ENCODE assay signal across 8 mouse cellular contexts in the genomic region with DNA sequence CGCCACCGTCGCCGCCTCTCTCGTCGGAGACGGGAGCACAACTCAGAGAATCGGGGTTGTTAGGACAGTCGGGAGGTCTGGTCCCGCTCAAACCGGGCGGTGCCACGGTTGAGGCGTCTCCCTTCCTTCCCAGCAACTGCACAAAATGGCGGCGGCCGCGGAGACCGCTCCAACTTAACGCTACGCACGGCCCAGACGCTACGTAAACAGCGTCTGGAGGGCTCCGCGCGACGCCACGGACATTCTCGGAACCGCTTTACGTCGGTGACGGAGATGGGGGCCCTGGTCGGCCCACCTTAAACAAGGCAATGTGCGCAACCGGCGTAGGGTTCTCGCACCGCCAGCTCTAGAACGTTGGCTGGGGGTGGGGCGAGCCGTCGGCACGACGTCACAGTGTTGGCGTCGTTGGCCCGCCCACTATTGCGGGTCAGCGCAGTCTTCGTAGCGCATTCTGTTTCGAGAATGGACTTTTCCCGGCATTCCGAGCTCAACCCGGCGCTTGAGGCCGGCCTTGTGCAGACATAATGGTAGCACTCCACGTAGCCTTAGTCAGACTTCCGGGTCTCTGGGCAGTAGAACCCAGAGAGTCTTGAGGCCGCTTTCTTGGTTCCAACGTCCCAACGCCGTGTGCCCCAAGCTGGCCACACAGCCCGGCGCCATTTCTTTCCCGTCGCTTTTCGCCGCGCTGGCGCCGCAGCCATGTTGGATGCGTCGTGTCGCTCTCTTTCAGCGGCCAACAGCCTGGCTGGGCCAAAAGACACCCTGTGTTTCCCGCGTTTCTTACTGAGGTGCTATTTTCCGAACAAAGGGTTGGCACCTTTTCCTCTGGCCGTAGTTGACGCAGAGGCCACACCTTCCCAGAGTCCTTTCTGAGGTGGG. TPM values are rescaled to one million over a fixed set of nuclear protein-coding genes. Genes with fewer than 3 reads are reported as not detected.
DNase-seq lines count a peak whose midpoint lies in the region; ATAC-seq lines count a peak whose summit lies in the region.

Gene Ddx17, minus strand, starts transcription at position 332 of the 879 bp plus-strand sequence.

- H3K4me1 ChIP-seq in brown adipose tissue, adult 24 weeks (ENCODE audit: control insufficient read depth, insufficient read depth, insufficient read length, low read length): no peaks in the 10 kb centered on the region
- H3K4me1 ChIP-seq in heart, embryonic 14.5 days (ENCODE audit: control insufficient read depth in 2 of 2, insufficient read depth in 2 of 2, low read length in 2 of 2): peaks cover 7 to 18% of the 10 kb centered on the region in 2 experiments
- peaks cover 32% of the 10 kb centered on the region for H3K4me1 ChIP-seq in liver, embryonic 13.5 days (replicated peaks)
- peaks cover 19% of the 10 kb centered on the region for H3K4me1 ChIP-seq in stomach, embryonic 16.5 days (ENCODE audit: control insufficient read depth, insufficient read depth, low read length)

- peak within 1 kb of the TSS; percentile 79 for H3K4me2 ChIP-seq in heart, embryonic 14.5 days (ENCODE audit: low read length)
- peak within 1 kb of the TSS; percentile 90 for H3K4me2 ChIP-seq in liver, embryonic 13.5 days
- peak within 1 kb of the TSS; percentile 77 for H3K4me2 ChIP-seq in stomach, embryonic 16.5 days (ENCODE audit: low read depth, low read length)

- H3K9me3 ChIP-seq in heart, embryonic 14.5 days (ENCODE audit: control insufficient read depth, low read length): no peaks in the 10 kb centered on the region
- H3K9me3 ChIP-seq in liver, embryonic 13.5 days (replicated peaks): no peaks in the 10 kb centered on the region
- no peaks in the 10 kb centered on the region for H3K9me3 ChIP-seq in stomach, embryonic 16.5 days (replicated peaks; ENCODE audit: control insufficient read depth, low read length)

- H3K4me3 ChIP-seq in brown adipose tissue, adult 24 weeks (ENCODE audit: insufficient read depth, low read depth, low read length): peak within 1 kb of the TSS; percentile 77
- peak within 1 kb of the TSS; percentile 97 for H3K4me3 ChIP-seq in heart, embryonic 14.5 days (ENCODE audit: control insufficient read depth in 1 of 2, insufficient read depth in 1 of 2, low read depth in 1 of 2, low read length in 2 of 2)
- H3K4me3 ChIP-seq in liver, embryonic 13.5 days (replicated peaks): peak within 1 kb of the TSS; percentile 90
- peak within 1 kb of the TSS; percentile 94 for H3K4me3 ChIP-seq in stomach, embryonic 16.5 days (replicated peaks; ENCODE audit: low read length)

- peaks cover 28% of the 10 kb centered on the region for H3K36me3 ChIP-seq in heart, embryonic 14.5 days (ENCODE audit: control insufficient read depth, insufficient read depth, low read length)
- H3K36me3 ChIP-seq in liver, embryonic 13.5 days: peaks cover 28% of the 10 kb centered on the region
- H3K36me3 ChIP-seq in stomach, embryonic 16.5 days (ENCODE audit: control insufficient read depth, insufficient read depth, low read length): peaks cover 14% of the 10 kb centered on the region; the same call in 1 of the 2 replicates

- ATAC-seq in heart, embryonic 14.5 days (ENCODE audit: insufficient number of reproducible peaks, insufficient read depth, low FRiP score, low read depth): peak; percentile 96
- ATAC-seq in liver, embryonic 13.5 days (ENCODE audit: low read depth): peak; percentile 90
- peak; percentile 98 for ATAC-seq in stomach, embryonic 16.5 days (ENCODE audit: insufficient read depth, low FRiP score)

- no peaks in the 10 kb centered on the region for H3K27me3 ChIP-seq in heart, embryonic 14.5 days (ENCODE audit: control insufficient read depth, insufficient read depth, low read length)
- H3K27me3 ChIP-seq in liver, embryonic 13.5 days: peaks cover 17% of the 10 kb centered on the region
- H3K27me3 ChIP-seq in stomach, embryonic 16.5 days (ENCODE audit: control insufficient read depth, insufficient read depth, low read length): no peaks in the 10 kb centered on the region; the same call in 1 of the 2 replicates

- DNase-seq in CD4-positive, CD25-positive, alpha-beta regulatory T cell, adult 2 months (ENCODE audit: low read depth, low spot score): peak; percentile 99
- peak; percentile 94 for DNase-seq in fibroblast of lung, adult 2 months (ENCODE audit: low read depth)
- peak; percentile 98 for DNase-seq in kidney, postnatal 14 days
- DNase-seq in liver, embryonic 13.5 days: peak; percentile 95
- peak; percentile 100 for DNase-seq in neural tube, embryonic 10.5 days (ENCODE audit: extremely low spot score, low spot score)

- H3K27ac ChIP-seq in brown adipose tissue, adult 24 weeks (replicated peaks; ENCODE audit: low read depth, low read length): peak within 1 kb of the TSS; percentile 97
- H3K27ac ChIP-seq in heart, embryonic 14.5 days (replicated peaks in 1 of 2; ENCODE audit: control insufficient read depth in 1 of 2, insufficient read depth in 1 of 2, low read depth in 2 of 2, low read length in 2 of 2): peak within 1 kb of the TSS; percentile 98 to 99
- H3K27ac ChIP-seq in liver, embryonic 13.5 days: peak within 1 kb of the TSS; percentile 92
- peak within 1 kb of the TSS; percentile 98 for H3K27ac ChIP-seq in stomach, embryonic 16.5 days (ENCODE audit: low read length)

- WGBS in heart, embryonic 14.5 days: 2% methylated on average over 83 of the region's 84 CpGs
- WGBS in liver, embryonic 13.5 days (ENCODE audit: insufficient replicate concordance): 2% methylated on average over 84 of the region's 84 CpGs
- 2% methylated on average over 84 of the region's 84 CpGs for WGBS in stomach, embryonic 16.5 days

- H3K9ac ChIP-seq in heart, embryonic 14.5 days (ENCODE audit: low read length): peak within 1 kb of the TSS; percentile 99
- H3K9ac ChIP-seq in liver, embryonic 13.5 days: peak within 1 kb of the TSS; percentile 89
- H3K9ac ChIP-seq in stomach, embryonic 16.5 days (ENCODE audit: low read length): peak within 1 kb of the TSS; percentile 100

RNA-seq across cellular contexts. Expression of gene Ddx17, which starts in this region (rescaled TPM):
- polyA plus RNA-seq in brown adipose tissue, adult 24 weeks (2012; ENCODE audit: insufficient read depth, insufficient read length, missing spikeins): 49.6 and 73.8 TPM in 2 replicates
- polyA plus RNA-seq in heart, embryonic 14.5 days (2014; fragmentation: Nextera tagmentation; extraction: Ambion mirVana): 49.1 and 57.6 TPM in 2 replicates
- 12.1 and 12.6 TPM in 2 replicates for polyA plus RNA-seq in liver, embryonic 13.5 days (2015; fragmentation: Nextera tagmentation; extraction: Ambion mirVana)
- 39.6 and 42.0 TPM in 2 replicates for polyA plus RNA-seq in stomach, embryonic 16.5 days (2015; fragmentation: Nextera tagmentation; extraction: Ambion mirVana)

Comparison
In these comparisons a context has a peak if more than half of its experiments do, and no peak if none do; other contexts are left out.
1. Peak in every context shown above with its lines: DNase-seq, ATAC-seq, H3K4me3 ChIP-seq and H3K27ac ChIP-seq.